Mouse (Mus musculus) CH12.LX (cell line): ENCODE data around the gene Fbxl20.

Experiments
- CTCF ChIP-seq, 2 experiments: IDR thresholded peaks in 1 of 2; conservative IDR thresholded peaks in 1 of 2; 2 replicates each; pipeline ENCODE4 v1.5.1; 2011 to 2012; ENCODE audit warnings: low read depth in 2 of 2, low read length in 2 of 2, improper control_type of control experiment in 1 of 2, inconsistent platforms in 1 of 2, mild to moderate bottlenecking in 1 of 2, moderate library complexity in 1 of 2
- UBTF ChIP-seq: IDR thresholded peaks from 2 replicates; pipeline ENCODE4 v1.6.1; 2012; ENCODE audit warnings: low read depth, mild to moderate bottlenecking, inconsistent platforms, low read length, improper control_type of control experiment, moderate library complexity
- USF1 ChIP-seq: IDR thresholded peaks from 2 replicates; pipeline ENCODE4 v1.6.1; 2014; ENCODE audit warnings: low read depth, mild to moderate bottlenecking, inconsistent platforms, low read length, improper control_type of control experiment

DNA sequence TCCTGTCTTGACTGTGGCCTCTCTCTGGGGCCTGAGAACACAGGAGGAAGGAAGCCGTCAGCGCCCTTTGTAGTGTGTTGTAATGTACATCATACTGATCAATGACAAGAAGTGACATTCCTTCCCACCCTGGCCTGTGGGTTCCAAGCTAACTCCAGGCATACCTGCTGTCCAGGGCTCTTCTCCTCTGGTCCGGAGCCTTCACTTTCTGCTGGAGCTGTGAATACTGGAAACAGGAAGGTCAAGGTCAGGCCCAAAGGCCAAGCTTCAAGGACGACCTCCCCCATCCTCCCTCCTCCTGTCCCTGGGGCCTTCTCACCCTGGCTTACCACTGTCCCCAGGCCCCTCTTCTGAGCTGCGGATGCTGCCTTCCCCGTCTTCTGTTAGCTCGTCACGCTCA is 109.2 kb downstream of the Fbxl20 start:
- TF ChIP-seq CTCF (conservative IDR thresholded peaks at IDR 0.05 in 1 of 2, IDR thresholded peaks at IDR 0.05 in 1 of 2; ENCODE audit: low read depth in 2 of 2, low read length in 2 of 2) = no peak
- no peak for TF ChIP-seq UBTF
- no peak for TF ChIP-seq USF1
